ENCODE assay signal across 7 mouse cellular contexts in the genomic region with DNA sequence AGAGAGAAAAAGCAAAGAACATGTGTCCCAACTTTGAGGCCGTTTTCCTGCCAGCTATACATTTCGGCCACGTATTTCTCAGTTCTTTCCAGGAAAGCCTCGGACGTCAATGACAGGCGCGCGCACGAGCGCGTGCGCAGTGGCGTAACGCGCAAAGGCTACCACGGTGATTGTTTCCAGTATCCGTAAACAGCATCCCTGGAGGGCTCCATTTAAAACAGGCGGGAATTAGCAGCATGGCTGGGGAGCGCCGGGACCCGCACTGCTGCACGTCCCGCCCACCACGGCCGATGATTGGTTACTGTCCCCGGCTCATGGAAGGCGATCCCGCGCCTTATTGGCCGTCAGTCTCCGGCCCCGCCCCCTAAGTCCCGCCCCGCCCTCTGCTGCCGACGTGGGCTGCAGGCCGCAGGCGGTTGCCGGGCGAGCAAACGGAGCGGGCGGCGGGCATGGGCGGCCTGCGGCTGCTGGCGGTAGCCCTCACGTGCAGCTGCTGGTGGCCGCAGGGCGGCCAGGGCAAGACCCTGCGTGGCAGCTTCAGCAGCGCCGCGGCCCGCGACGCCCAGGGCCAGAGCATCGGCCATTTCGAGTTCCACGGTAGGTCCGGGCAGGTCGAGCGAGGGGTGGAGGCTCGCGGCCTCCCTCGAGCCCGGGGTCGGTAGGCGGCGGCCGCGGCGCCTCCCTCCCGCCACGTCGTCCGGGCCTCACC. TPM values are rescaled to one million over a fixed set of nuclear protein-coding genes. Genes with fewer than 3 reads are reported as not detected.
DNase-seq lines count a peak whose midpoint lies in the region; ATAC-seq lines count a peak whose summit lies in the region.

Gene Gpr180 (plus strand): TSS at position 415 of the 709 bp plus-strand sequence.

- peaks cover 6% of the 10 kb centered on the region; the same call in 1 of the 2 replicates for H3K36me3 ChIP-seq in intestine, embryonic 16.5 days (ENCODE audit: control insufficient read depth, insufficient read depth, low read length)
- H3K36me3 ChIP-seq in midbrain, embryonic 11.5 days (ENCODE audit: control insufficient read depth, insufficient read depth, low read length): peaks cover 9% of the 10 kb centered on the region; the same call in 1 of the 2 replicates

- intact Hi-C loops in left cerebral cortex, postnatal 36 days (cut with DNase I): no loop called here

- H3K4me2 ChIP-seq in intestine, embryonic 16.5 days (ENCODE audit: low read depth, low read length): peak within 1 kb of the TSS; percentile 80
- peak within 1 kb of the TSS; percentile 88 for H3K4me2 ChIP-seq in midbrain, embryonic 11.5 days

- peak; percentile 93 for DNase-seq in adrenal gland, adult 8-10 months
- peak; percentile 97 for DNase-seq in embryo, embryonic 9.5 days (ENCODE audit: extremely low spot score)
- peak; percentile 92 to 98 for DNase-seq in gastrocnemius, postnatal 4 days (ENCODE audit: low spot score in 2 of 2)
- DNase-seq in left cerebral cortex, postnatal 36 days (ENCODE audit: low spot score in 2 of 2): peak; percentile 94 to 95
- peak; percentile 99 for DNase-seq in midbrain, embryonic 11.5 days (ENCODE audit: low spot score, missing footprints)
- DNase-seq in skeletal muscle tissue, adult 2 months (ENCODE audit: low read depth, low spot score): peak; percentile 95

- WGBS in intestine, embryonic 16.5 days: under 1% methylated on average over 70 of the region's 77 CpGs
- WGBS in midbrain, embryonic 11.5 days: under 1% methylated on average over 52 of the region's 77 CpGs

- ATAC-seq in intestine, embryonic 16.5 days: peak; percentile 97
- peak; percentile 95 for ATAC-seq in midbrain, embryonic 11.5 days (ENCODE audit: low FRiP score)

- H3K9me3 ChIP-seq in intestine, embryonic 16.5 days (ENCODE audit: control insufficient read depth, low read length): no peaks in the 10 kb centered on the region
- H3K9me3 ChIP-seq in midbrain, embryonic 11.5 days (ENCODE audit: control insufficient read depth, low read length): no peaks in the 10 kb centered on the region

- no peaks in the 10 kb centered on the region for H3K27me3 ChIP-seq in intestine, embryonic 16.5 days (replicated peaks; ENCODE audit: control insufficient read depth, insufficient read depth, low read length)
- no peaks in the 10 kb centered on the region for H3K27me3 ChIP-seq in midbrain, embryonic 11.5 days (ENCODE audit: control insufficient read depth, insufficient read depth, low read length)

- H3K4me3 ChIP-seq in intestine, embryonic 16.5 days (ENCODE audit: low read length): peak within 1 kb of the TSS; percentile 79
- H3K4me3 ChIP-seq in midbrain, embryonic 11.5 days (ENCODE audit: low read depth, low read length): peak within 1 kb of the TSS; percentile 70

- H3K4me1 ChIP-seq in intestine, embryonic 16.5 days (ENCODE audit: control insufficient read depth, insufficient read depth, low read length): peaks cover 8% of the 10 kb centered on the region
- peaks cover 10% of the 10 kb centered on the region for H3K4me1 ChIP-seq in midbrain, embryonic 11.5 days (ENCODE audit: control insufficient read depth, insufficient read depth, low read length)

- peak within 1 kb of the TSS; percentile 90 for H3K9ac ChIP-seq in intestine, embryonic 16.5 days (ENCODE audit: low read depth, low read length)
- peak within 1 kb of the TSS; percentile 79 for H3K9ac ChIP-seq in midbrain, embryonic 11.5 days (ENCODE audit: low read length)

- H3K27ac ChIP-seq in intestine, embryonic 16.5 days (ENCODE audit: low read length): peak within 1 kb of the TSS; percentile 72
- no peak within 1 kb of the TSS for H3K27ac ChIP-seq in midbrain, embryonic 11.5 days (ENCODE audit: low read depth, low read length)

RNA-seq across cellular contexts. Expression of gene Gpr180, which starts in this region (rescaled TPM):
- 10 to 100 TPM; 29.0 to 32.3 (median 31.5) TPM for total RNA-seq in adrenal gland, adult 8-10 months (2022)
- total RNA-seq in gastrocnemius, postnatal 4 days (2021): 10 to 100 TPM; 38.9 to 41.0 TPM
- polyA plus RNA-seq in intestine, embryonic 16.5 days (2015; fragmentation: Nextera tagmentation; extraction: Ambion mirVana): 42.3 and 43.1 TPM in 2 replicates
- 10 to 100 TPM; 33.0 to 34.0 TPM for total RNA-seq in left cerebral cortex, postnatal 36 days (2021)
- polyA plus RNA-seq in midbrain, embryonic 11.5 days (2014; fragmentation: Nextera tagmentation; extraction: Ambion mirVana): 29.5 and 32.3 TPM in 2 replicates
